Mouse (Mus musculus): ENCODE data around the gene Insm1. TPM values are rescaled to one million over a fixed set of nuclear protein-coding genes. Genes with fewer than 3 reads are reported as not detected.

The Insm1 gene
- 2.4 TPM for polyA plus RNA-seq (2015; fragmentation: Illumina TruSeq; extraction: RNeasy Lipid Tissue Mini Kit (QIAGEN cat#74804); ENCODE audit: low read depth, low replicate concordance)

GRCm38 (mm10) chr2:146221076-146221928 is at the start of gene Insm1:
TSS of gene Insm1 (plus strand) at chr2:146221921.

Measured in brain, adult 10 weeks (tissue).